Mouse (Mus musculus) adrenal gland, adult (tissue): ENCODE measurements around the gene Mphosph9.
A peak's percentile ranks its signal among the peaks of the same experiment; 100 is the strongest.
"Not testable (repeated sequence)": the region's sequence is repeated elsewhere in the genome, so short reads cannot be mapped to it uniquely, and the experiment has no call there.

Source experiments
- DNase-seq, 2 experiments: peaks; one replicate each; pipeline ENCODE4 v3.0.0; 2022 to 2023; ENCODE audit warnings: low spot score in 1 of 2; ENCODE audit not compliant: inconsistent age in 2 of 2

Mphosph9 gene

DNA sequence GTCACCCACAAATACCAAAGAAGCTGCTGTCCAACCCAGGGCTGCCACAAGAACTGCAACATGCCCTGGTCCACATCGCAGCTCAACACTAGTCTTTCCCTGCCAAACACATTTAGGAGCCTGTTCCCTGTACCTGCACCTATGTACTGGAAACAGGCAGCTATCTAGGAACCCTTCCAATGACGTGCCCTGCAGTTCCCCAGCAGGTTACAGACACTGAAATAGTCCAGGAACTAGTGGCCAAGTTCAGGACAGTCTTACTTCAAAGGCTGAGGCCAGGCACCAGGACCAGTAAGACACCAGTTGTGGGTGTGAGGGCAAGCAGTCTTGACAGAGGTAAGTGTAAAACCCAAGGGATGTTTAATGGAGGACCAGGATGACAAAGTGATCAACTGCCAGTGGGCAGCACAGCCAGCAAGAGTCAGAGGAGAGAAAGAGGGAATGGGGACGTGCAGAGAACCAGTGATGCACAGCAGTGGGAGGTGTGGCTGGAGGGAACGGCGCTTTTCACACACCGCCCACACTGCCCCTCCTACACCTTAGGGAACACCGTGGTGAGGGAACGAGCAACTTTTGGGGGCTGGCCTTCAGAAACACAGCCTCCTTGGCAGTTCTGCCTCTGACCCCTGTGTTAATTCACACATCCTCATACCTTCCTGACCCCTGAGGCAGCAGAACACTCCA lies 110.1 kb downstream of the Mphosph9 start:
- DNase-seq = peak in 1 of 2 experiments; percentile 14

DNA sequence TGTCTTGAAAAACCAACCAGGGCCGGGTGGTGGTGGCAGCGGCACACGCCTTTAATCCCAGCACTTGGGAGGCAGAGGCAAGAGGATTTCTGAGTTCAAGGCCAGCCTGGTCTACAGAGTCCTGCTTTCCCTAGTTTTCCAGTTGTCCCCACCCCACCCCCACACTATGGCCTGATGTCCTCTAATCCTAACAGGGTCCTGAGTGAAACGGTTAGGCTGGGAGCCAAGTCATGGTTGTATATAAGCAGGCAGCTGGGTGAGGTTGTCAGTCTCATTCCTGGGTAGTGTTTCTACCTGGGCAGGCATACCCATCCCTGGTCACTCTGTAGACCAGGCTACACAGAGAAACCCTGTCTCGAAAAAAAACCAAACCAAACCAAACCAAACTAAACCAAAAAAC lies 110.7 kb downstream of the Mphosph9 start:
- DNase-seq = not testable (repeated sequence)

DNA sequence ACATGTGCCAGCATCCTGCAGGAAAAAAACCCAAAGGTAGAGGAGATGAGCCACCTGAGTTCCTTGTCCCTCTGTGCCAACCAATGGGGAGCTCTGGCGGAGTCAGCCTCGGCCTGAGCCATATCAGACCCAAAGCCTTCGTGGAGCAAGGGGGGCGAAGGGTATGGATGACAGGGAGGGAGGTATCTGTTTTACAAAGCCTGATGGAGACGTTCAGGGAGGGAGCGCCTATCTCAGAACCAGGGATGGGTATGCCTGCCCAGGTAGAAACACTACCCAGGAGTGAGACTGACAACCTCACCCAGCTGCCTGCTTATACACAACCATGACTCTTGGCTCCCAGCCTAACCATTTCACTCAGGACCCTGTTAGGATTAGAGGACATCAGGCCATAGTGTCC lies 111.4 kb downstream of the Mphosph9 start:
- no peak for DNase-seq

DNA sequence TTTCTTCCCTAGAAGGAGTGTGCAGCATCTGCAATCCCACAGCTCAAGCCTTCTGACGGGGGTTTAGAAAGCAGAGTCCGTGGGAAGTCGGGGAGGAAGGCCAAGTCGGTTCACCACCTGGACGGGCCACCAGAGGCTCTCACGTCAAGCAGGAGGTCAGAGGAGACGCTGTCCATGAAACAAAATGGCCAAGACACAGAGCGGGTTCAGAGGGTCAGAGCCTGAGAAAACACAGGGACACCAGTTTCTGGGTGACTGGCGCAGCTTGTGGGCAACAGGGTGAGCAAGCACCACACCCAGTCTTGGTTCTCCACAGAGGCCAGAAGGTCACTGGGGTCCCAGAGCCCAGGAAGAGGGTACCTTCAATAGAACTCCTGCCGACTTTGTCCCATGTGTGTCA lies 112.1 kb downstream of the Mphosph9 start:
- no peak for DNase-seq

DNA sequence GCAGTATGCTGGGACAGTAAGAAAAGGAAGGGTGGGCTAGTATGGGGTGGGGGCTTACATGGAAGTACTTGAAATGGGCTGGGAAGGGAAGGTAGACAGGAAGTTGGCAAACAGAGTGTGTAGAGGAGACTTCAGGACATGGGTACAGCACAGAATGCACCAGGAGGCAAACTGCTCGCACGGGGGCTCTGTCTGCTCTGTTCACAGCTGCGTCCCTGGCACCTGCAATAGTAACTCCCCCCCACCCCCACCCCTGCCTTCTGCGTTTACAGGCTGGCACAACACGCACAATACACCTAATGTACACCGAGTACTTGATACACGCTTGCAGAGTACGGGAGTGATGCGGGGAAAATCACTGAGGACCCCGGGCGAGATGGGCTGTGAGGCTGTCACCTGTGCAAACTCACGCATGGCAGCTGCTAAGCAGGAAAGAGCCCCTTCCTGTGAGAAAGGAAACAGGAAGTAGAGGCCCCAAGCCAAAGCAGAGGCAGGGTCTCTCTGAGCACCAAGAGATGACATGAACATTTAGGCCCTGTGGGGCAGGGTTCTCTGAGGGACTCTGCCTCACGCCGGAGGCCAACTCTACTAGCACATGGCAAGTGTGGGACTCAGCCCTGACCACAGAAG lies 113.1 kb downstream of the Mphosph9 start:
- DNase-seq = peak; percentile 15 to 35

DNA sequence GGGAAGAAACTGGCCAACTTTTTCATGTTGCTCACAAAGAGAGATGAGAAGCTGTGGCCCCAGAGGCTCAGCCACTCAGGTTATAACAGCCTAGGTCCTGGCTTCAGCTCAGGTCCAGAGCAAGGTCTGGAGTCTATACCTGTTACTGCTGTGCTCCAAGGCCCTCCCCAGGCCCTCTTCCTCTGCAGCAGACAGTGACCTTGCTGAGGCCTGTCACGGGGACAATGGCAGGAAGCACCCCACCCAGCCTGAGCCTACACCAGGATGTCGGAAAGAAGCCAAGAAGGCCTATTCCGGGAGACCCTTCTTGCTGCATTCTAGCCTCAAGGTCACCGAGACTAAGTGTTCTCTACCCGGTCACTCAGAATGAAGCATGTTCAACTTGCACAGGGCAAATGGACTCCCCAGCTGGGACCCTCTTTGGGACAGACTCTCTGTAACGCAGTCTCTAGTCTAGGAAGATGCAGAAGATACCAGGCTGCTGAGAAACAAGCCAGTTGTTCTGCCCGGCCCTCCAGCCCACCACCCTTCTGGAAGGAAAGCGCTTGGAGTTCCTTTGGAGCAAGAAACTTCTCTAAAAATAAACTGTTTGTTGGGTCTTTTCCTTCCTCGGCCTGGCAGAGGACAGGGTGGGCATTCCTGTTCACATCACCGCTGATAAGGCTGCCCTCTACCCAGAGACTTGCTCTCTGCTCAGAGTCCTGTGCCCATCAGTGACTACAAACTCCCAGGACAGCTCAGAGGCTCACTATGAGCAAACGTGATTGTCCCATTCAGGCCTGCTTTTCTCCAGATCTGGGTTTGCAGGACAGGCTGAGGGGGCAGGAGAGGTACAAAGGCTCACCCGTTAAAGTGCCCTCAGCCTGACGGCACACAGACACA lies 113.9 kb downstream of the Mphosph9 start:
- DNase-seq = peak; percentile 80 to 86

GRCm38 (mm10) chr5:124211669-124212068 lies 116.1 kb downstream of the Mphosph9 start:
- no peak for DNase-seq

DNA sequence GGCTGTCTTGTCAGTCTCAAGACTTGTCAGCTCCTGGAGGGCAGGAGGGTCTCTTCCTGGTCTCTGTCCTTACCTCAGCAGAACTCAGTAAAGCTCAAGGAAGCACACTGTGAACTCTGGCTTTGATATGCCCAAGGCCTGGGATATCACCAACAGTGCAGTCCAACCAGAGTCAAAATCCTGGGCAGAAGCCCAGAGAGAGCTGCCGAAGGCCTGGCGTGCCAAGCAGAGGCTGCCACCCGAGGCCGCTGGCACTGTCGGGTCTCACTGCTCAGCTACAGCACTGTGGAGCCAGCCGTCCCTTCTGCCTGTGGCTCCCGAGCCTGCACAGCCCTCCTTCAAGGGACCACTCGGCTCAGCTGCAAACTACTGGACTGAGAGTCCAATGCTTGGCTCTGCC lies 116.5 kb downstream of the Mphosph9 start:
- peak; percentile 87 to 93 for DNase-seq

DNA sequence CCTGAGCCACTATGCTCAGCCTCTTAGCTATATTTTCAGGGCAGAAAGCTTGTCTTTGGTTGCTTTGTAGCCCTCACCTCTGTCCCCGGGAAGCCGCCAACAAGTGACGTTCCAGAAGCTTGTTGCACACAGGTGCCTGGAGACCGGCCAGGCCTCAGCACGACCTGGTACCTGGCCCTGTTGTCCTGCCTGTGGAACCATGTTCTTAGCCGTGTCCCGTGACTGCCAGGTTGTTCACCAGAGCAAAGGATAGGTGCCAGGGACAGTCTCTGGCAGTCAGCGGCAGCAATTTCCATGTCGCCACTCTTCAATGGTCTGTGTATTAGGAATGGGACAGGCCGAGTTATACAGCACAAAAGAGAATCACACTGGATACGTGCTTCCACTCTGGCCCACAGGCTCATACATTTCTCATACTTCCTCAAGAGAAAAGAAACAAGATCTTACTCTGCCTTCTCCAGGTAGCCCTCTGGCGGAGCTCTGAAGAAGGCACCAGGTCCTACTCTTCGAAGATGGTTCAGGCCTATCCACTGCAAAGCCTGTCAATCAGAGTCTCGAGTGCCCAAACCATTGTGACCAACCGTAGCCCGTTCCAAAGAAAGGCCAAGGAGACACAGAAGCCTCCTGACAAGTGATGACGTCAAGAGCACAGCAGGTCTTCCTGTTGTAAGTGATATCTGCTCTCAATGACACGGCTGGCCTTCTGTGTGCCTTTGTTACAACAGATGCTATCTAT lies 117.3 kb downstream of the Mphosph9 start:
- DNase-seq = peak; percentile 75 to 85

GRCm38 (mm10) chr5:124209850-124210249 lies 117.9 kb downstream of the Mphosph9 start:
- peak in 1 of 2 experiments; percentile 11 for DNase-seq

DNA sequence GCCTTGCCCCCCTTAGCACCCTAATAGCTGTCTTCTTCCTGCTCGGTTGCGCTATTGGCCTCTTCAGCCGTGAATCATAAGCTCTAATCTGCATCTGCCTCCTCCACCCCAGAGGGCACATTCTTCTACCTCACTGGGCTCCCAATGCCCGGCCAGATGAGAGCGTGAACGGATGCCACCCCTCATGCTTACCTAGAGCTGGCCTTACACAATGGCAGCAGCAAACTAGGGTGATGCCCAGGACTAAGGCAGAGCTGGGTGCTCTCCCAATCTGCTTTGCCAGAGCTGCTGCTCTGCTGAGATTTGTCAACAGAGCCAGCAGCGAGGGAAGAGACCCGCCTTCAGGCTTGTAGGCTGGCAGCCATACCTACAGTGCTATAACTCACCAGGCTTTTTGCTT lies 119.7 kb downstream of the Mphosph9 start:
- peak; percentile 15 to 55 for DNase-seq

GRCm38 (mm10) chr5:124206481-124207038 lies 121.2 kb downstream of the Mphosph9 start:
- peak; percentile 74 to 78 for DNase-seq

DNA sequence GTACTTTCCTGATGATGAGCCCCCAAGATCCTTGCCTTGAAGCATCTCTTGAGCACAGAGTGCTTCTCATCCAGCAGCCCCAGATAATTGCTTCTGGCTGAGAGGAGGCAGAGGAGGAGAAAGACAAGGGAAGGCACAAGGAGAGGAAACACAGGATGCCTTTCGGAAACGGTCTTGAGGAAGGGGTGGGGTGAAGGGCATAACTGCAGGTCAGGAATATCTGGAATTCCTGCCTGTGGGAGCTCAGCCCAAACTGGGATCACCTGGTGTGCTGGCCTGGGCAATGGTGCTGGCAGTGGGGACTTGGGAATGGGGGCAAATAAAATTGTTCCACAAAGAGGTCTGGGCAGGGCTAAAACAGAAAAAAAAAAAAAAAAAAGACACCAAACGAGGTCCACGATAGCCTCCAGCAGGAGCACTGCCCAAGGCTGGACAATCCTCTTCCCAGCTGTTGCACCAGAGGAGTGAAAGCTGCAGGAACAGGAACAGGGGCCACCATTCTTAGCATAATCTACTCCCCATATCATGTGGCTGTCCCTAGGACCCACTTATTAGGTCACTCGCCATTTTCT lies 121.9 kb downstream of the Mphosph9 start:
- no peak for DNase-seq

DNA sequence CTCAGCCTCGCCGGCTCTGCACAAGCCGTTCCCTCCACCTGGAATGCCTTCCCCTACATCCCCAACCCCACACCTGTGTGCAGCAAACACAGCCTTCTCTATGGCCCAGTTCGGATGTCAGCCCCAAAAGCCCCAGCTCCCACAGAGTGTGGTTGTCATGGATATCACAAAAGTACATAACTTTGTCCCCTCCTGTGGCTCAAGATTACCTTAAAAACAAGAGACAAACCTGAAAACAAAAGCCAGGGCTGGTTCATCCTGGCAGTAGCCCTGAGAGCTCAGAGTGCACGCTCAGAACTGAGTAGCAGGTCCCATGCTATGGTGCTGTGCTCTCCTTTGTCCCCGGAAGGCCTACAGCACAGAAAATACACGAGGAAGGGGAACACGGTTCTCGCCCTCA lies 122.6 kb downstream of the Mphosph9 start:
- no peak for DNase-seq

- no peak for DNase-seq
These were observed 123.5 kb downstream of the Mphosph9 start for GRCm38 (mm10) chr5:124204127-124204794.

DNA sequence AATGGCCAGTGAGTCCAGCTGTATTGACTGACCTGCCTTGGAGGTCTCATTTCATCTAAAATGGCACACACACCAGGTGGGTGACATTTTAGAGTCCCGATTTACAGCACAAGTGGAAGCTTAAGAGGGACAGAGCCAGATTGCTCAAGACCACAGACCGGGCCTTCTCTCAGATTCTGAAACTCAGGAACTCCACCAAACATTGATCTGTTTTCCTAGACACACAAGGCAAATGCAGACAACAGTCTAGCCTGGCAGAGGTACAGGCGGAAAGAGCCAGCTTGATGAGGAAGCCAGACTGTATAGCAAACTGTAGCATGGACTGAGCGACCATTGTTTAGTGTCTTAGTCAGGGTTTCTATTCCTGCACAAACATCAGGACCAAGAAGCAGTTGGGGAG lies 124.5 kb downstream of the Mphosph9 start:
- DNase-seq = no peak

DNA sequence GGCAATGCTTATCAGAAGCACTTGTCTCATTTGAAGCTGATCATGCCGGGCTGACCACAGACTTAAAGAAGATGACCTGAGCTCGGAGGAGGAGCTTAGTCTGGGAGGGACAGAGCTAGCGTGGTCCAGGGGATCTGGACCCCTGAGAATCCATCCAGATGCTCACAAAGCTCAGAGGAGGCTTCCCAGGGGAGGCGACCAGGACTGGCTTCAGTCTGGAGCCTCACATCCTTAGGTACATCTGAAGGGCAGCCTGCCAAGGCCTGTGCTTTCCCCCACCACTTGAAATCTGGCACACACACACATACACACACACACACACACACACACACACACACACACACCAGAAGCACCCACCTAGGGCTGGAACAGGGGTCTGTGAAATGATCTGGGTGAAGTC lies 125.7 kb downstream of the Mphosph9 start:
- peak in 1 of 2 experiments; percentile 16 for DNase-seq

GRCm38 (mm10) chr5:124201564-124201963 lies 126.2 kb downstream of the Mphosph9 start:
- DNase-seq = no peak
